Mouse (Mus musculus) heart, embryonic 12.5 days (tissue): ENCODE data around the gene Kcnc4. TPM values are rescaled to one million over a fixed set of nuclear protein-coding genes. Genes with fewer than 3 reads are reported as not detected.

ENCODE experiments used
- ATAC-seq: fragments of 200-750 bp; cut with Nextera tagmentation; 2 replicates; pipeline ENCODE4 v1.8.0; 2017; ENCODE audit warnings: moderate TSS enrichment, moderate library complexity; ENCODE audit not compliant: insufficient number of reproducible peaks, low FRiP score
- H3K27ac ChIP-seq: fragments of 300-500 bp; sonication (generic); 2 replicates; pipeline ENCODE4 v1.5.1; 2016; ENCODE audit warnings: mild to moderate bottlenecking, moderate library complexity; ENCODE audit not compliant: poor library complexity, severe bottlenecking
- H3K27me3 ChIP-seq: fragments of 300-500 bp; sonication (generic); replicated peaks from 2 replicates; pipeline ENCODE4 v1.6.1; 2016; ENCODE audit warnings: mild to moderate bottlenecking, moderate library complexity
- H3K36me3 ChIP-seq: fragments of 300-500 bp; sonication (generic); 2 replicates; pipeline ENCODE4 v1.6.1; 2016; ENCODE audit warnings: mild to moderate bottlenecking, moderate library complexity
- H3K4me1 ChIP-seq: fragments of 300-500 bp; sonication (generic); replicated peaks from 2 replicates; pipeline ENCODE4 v1.6.1; 2016; ENCODE audit warnings: mild to moderate bottlenecking
- H3K4me2 ChIP-seq: fragments of 300-500 bp; sonication (generic); 2 replicates; pipeline ENCODE4 v1.6.1; 2016; ENCODE audit warnings: mild to moderate bottlenecking, moderate library complexity
- H3K4me3 ChIP-seq: fragments of 300-500 bp; sonication (generic); 2 replicates; pipeline ENCODE4 v1.5.1; 2016; ENCODE audit warnings: mild to moderate bottlenecking
- H3K9ac ChIP-seq: fragments of 300-500 bp; sonication (generic); 2 replicates; pipeline ENCODE4 v1.6.1; 2016; ENCODE audit warnings: mild to moderate bottlenecking, moderate library complexity
- H3K9me3 ChIP-seq: fragments of 300-500 bp; sonication (generic); replicated peaks from 2 replicates; pipeline ENCODE4 v1.6.1; 2016; ENCODE audit warnings: mild to moderate bottlenecking, moderate library complexity
- WGBS: fragments of 180-500 bp; shearing (Covaris S2); methylation state at CpG from one replicate; pipeline ENCODE4 v1.1.7; 2016; 5-methylcytosine and 5-hydroxymethylcytosine counted together
- polyA plus RNA-seq: library from polyadenylated mRNA; unstranded; fragments of >200 nt; fragmentation: Nextera tagmentation; extraction: Ambion mirVana; gene quantifications from 2 replicates; pipeline ENCODE4 v1.2.1, GENCODE M21; 2016

Gene Kcnc4
- polyA plus RNA-seq, 1 experiment from 2014 or later = 0.15 TPM

DNA sequence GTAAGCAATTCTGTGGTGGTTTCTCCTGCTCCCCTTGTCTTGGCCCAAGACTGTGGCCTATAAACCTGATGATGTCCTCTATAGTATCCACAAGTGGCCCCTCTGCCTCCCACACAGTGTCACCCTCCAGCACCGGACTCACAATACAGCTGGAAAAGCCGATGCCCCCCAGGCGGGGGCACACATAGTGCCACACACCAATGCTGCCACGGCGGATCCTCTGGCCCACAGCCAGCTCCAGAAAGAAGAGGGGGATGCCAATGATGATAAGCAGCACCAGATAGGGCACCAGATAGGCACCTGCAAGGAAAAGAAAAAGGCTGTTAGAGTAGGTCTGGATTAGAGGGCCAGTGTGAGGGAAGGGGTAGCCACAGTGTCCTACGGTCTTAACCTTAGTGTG is 36.2 kb upstream of the Kcnc4 start:
- no peak overlapping the region for H3K4me3 ChIP-seq
- H3K27me3 ChIP-seq = no peaks in the 10 kb centered on the region
- no peak overlapping the region for H3K9ac ChIP-seq
- peaks cover 26% of the 10 kb centered on the region for H3K4me1 ChIP-seq
- peaks cover 20% of the 10 kb centered on the region for H3K36me3 ChIP-seq
- ATAC-seq = no peak
- no peak overlapping the region for H3K27ac ChIP-seq
- peaks cover 18% of the 10 kb centered on the region for H3K9me3 ChIP-seq
- H3K4me2 ChIP-seq = no peak overlapping the region
- 82% methylated on average over 6 of the region's 6 CpGs for WGBS

DNA sequence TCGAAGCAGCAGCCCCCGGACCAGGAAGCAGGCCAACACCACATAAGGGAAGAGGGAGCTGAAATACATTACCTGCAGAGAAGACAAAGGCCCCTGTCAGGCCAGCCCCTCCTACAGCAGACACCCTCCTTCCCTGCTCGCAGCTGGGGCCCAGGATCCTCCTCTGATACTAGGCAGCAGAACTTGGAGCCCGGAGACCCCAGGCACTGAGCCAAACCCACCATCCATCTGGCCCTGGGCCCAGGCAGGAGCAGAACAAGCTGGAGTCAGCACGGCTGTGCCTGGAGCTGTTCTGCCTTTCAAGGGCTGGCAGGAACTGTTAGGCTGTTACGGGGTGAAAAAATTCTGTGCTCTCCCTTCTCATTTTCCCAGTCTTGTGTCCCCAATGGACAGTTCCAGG is 32.1 kb upstream of the Kcnc4 start:
- Histone ChIP-seq H3K4me3 (no peak overlapping the region), H3K27ac (peak overlapping the region; percentile 49; the same call in 1 of the 2 replicates), H3K27me3 (0 out of 2 replicates have a peak, but pooled peaks cover 3% of the 10 kb centered on the region), H3K9ac (0 out of 2 replicates have a peak overlapping the region, but pooled peaks have one; percentile 2), H3K4me1 (peaks cover 37% of the 10 kb centered on the region), H3K4me2 (no peak overlapping the region), H3K9me3 (no peaks in the 10 kb centered on the region), H3K36me3 (no peaks in the 10 kb centered on the region)
- ATAC-seq = peak; percentile 75
- 28% methylated on average over 6 of the region's 6 CpGs for WGBS

GRCm38 (mm10) chr3:107488637-107489036 is 29.3 kb upstream of the Kcnc4 start:
- Histone ChIP-seq H3K36me3 (no peaks in the 10 kb centered on the region), H3K9ac (no peak overlapping the region), H3K4me2 (no peak overlapping the region), H3K9me3 (no peaks in the 10 kb centered on the region), H3K27ac (no peak overlapping the region), H3K4me1 (peaks cover 47% of the 10 kb centered on the region), H3K4me3 (no peak overlapping the region), H3K27me3 (0 out of 2 replicates have a peak, but pooled peaks cover 5% of the 10 kb centered on the region)
- WGBS = 25% methylated on average over 4 of the region's 4 CpGs
- 0 out of 2 replicates have a peak, but pooled peaks have one; percentile 23 for ATAC-seq

DNA sequence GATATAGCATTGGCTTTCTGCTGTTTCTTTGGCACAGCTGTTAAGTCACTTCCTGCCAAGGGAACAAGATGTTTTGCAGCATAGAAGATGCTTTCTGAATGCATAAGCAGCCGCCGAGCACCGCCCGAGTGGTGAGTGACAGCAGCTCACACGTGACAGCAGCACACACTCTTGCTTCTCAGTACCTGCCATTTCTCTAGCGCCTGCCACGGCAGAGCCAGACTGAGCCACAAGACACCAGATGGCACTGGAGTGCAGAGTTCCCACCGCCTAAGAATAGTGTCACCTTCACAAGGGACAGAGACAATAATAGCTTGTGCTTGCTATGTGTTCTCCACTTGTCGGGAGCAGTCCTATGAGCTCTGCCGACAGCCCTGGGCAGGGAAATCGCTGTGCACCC is 23.9 kb upstream of the Kcnc4 start:
- peak; percentile 72 for ATAC-seq
- no peak overlapping the region; the same call in 1 of the 2 replicates for H3K27ac ChIP-seq
- no peak overlapping the region for H3K4me2 ChIP-seq

DNA sequence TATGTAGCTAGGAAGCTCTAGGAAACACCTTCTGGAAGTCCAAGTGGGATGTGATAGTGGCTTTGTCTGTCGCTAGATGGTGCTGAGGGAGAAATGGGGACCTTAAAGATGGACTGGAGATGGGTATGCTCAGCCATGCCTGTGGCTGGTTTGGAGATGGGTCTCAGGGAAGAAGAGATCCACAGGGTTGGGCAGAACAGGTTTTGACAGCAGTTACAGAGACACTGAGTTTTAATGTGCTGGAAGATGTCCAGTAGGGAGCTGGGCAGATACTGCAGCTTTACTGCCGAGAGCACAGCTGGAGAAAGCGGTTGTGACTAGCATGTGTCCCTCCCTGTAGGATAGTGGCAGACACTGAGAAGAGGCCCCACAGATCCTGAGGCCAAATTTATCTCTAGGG is 21.3 kb upstream of the Kcnc4 start:
- WGBS = 41% methylated on average over 3 of the region's 3 CpGs
- H3K4me1 ChIP-seq = peaks cover 15% of the 10 kb centered on the region
- no peaks in the 10 kb centered on the region for H3K36me3 ChIP-seq
- no peak overlapping the region for H3K27ac ChIP-seq
- H3K9ac ChIP-seq = no peak overlapping the region
- no peak for ATAC-seq
- no peak overlapping the region for H3K4me3 ChIP-seq
- H3K9me3 ChIP-seq = no peaks in the 10 kb centered on the region
- H3K4me2 ChIP-seq = no peak overlapping the region
- H3K27me3 ChIP-seq = no peaks in the 10 kb centered on the region

More for the DNA sequence above, 23.9 kb upstream of the Kcnc4 start:
- Histone ChIP-seq H3K9ac (no peak overlapping the region), H3K4me1 (peaks cover 15% of the 10 kb centered on the region), H3K27me3 (0 out of 2 replicates have a peak, but pooled peaks cover 5% of the 10 kb centered on the region), H3K9me3 (no peaks in the 10 kb centered on the region), H3K36me3 (no peaks in the 10 kb centered on the region), H3K4me3 (no peak overlapping the region)
- WGBS = 30% methylated on average over 11 of the region's 11 CpGs

DNA sequence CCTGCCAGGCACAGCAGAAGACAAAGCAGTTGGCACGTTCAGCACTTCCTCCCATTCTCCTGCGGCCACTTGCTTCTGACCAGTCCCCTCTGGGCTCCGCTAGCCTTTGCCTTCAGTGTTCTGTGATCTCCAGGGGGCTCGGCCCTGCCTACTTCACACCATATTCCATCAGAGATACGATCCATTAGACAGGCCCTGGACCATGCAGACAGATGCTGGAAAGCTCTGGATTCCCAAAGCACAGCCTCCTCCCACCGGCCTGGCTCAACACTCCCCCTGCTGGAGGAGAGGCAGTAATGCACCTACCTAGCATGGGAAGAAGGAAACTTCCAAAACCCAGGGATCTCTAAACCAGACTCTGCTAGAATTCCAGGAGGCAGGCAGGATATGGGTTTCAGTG is 12.8 kb upstream of the Kcnc4 start:
- ATAC-seq = no peak
- no peaks in the 10 kb centered on the region for H3K36me3 ChIP-seq
- H3K4me3 ChIP-seq = no peak overlapping the region
- H3K27ac ChIP-seq = no peak overlapping the region
- 31% methylated on average over 6 of the region's 6 CpGs for WGBS
- no peaks in the 10 kb centered on the region for H3K4me1 ChIP-seq
- no peaks in the 10 kb centered on the region for H3K9me3 ChIP-seq
- H3K9ac ChIP-seq = no peak overlapping the region
- no peak overlapping the region for H3K4me2 ChIP-seq
- peaks cover 25% of the 10 kb centered on the region for H3K27me3 ChIP-seq

DNA sequence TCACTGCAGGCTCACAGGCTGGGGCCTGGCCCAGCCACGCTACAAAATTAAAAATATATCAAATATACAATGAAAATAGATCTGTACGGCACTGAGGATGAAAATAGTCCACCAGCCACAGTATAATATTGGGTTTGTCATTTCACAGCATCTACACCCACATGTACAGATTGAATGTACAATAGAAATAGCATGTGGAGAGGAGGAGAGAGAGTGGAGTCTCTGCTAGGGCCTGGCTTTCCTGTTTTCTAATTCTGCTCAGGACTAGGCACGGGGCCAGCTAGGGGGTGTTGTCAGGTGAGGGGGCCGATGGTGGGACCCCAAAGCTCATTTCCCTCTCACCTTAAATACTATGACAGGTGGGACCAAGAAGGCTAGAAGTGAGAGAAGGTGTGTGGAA is 9.7 kb upstream of the Kcnc4 start:
- Histone ChIP-seq H3K4me3 (no peak overlapping the region), H3K9me3 (no peaks in the 10 kb centered on the region), H3K9ac (no peak overlapping the region), H3K27ac (no peak overlapping the region), H3K4me2 (no peak overlapping the region), H3K27me3 (peaks cover 49% of the 10 kb centered on the region), H3K36me3 (no peaks in the 10 kb centered on the region), H3K4me1 (no peaks in the 10 kb centered on the region)
- WGBS = 69% methylated on average over 4 of the region's 4 CpGs
- ATAC-seq = no peak

- H3K4me2 ChIP-seq = no peak overlapping the region
- no peak overlapping the region for H3K27ac ChIP-seq
- H3K9ac ChIP-seq = no peak overlapping the region
- ATAC-seq = no peak
- WGBS = 82% methylated on average over 11 of the region's 11 CpGs
- no peaks in the 10 kb centered on the region for H3K36me3 ChIP-seq
- H3K27me3 ChIP-seq = peaks cover 59% of the 10 kb centered on the region
- no peak overlapping the region for H3K4me3 ChIP-seq
- H3K4me1 ChIP-seq = no peaks in the 10 kb centered on the region
- no peaks in the 10 kb centered on the region for H3K9me3 ChIP-seq
These were observed 8.8 kb upstream of the Kcnc4 start for GRCm38 (mm10) chr3:107468106-107468505.

DNA sequence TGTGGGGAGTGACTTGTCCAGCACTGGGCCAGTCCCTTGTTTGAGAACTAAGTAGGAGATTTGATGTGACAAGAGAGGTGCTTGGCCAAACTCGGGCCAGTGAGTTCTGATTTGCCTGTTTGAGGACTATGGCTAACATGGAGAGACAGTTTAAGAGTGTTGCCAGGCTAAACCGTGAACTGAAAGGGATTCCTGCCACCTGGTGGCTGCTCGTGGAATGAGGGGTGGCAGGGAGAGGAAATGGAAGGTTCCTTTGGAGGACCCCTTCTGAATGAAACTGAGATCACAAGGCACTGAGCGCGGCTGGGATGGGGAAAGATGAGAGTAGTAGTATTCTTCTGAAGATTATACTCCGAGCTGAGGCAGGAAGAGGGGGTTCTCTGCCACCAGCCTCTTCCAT is 7.2 kb upstream of the Kcnc4 start:
- H3K9me3 ChIP-seq = no peaks in the 10 kb centered on the region
- no peaks in the 10 kb centered on the region for H3K36me3 ChIP-seq
- no peak overlapping the region for H3K9ac ChIP-seq
- ATAC-seq = no peak
- 7% methylated on average over 6 of the region's 6 CpGs for WGBS
- H3K4me3 ChIP-seq = no peak overlapping the region
- H3K27ac ChIP-seq = no peak overlapping the region
- H3K4me2 ChIP-seq = no peak overlapping the region
- no peaks in the 10 kb centered on the region for H3K4me1 ChIP-seq
- H3K27me3 ChIP-seq = peaks cover 74% of the 10 kb centered on the region

DNA sequence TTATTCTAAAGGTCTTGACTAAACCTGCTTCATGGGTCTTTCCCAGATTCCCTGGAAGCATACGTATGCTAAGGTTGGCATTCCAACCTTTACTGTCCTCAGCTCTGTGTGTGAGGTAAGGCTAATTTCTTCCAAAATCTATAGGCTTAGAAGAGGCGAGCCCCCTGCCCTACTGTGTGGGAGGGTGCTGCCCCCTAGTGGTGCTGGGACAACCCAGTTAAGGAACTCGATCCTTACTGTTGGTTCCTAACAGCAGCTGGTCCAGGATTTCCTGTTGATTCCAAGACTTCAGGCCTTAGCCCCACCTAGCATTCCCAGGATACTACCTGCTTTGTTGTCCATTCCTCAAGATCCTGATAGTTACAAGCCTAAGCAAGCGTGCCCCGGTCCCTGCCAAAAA is 2.8 kb upstream of the Kcnc4 start:
- H3K27me3 ChIP-seq = peaks cover 92% of the 10 kb centered on the region
- no peak for ATAC-seq
- no peak overlapping the region for H3K4me2 ChIP-seq
- H3K9me3 ChIP-seq = no peaks in the 10 kb centered on the region
- no peak overlapping the region for H3K4me3 ChIP-seq
- H3K9ac ChIP-seq = no peak overlapping the region
- WGBS = 16% methylated on average over 5 of the region's 5 CpGs
- no peaks in the 10 kb centered on the region for H3K36me3 ChIP-seq
- H3K4me1 ChIP-seq = peaks cover 20% of the 10 kb centered on the region
- H3K27ac ChIP-seq = no peak overlapping the region

DNA sequence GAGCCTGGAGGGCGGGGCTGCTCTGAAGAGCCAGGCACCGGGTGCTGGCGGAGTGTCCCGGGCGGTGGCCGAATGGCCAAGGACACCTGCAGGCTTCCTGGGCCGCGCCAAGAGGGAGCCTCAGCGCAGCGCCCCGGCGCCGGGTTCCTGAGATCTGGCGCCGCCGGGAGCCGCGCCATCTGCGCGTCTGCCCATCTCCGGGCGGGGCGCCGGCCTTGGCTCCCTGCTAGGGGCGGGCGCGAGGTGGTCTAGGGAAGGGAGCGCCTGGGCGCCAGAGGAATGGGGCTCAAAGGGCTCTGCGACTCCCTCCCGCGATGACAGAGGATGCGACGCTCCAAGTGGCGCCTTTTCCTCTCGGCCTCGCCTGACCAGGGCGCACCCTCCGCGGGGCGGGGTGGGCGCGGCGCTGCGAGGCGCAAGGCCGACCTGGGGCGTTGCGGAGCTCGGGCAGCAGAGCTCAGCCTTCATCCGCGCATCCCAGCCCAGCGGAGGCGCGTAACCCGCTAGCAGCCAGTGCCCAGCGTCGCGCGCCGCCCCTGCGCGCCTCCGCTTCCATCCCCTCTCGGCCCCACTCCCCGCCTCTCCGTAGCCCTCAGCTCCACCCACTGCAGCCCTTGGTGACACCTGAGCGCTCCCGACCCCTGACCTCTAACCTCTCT is 550 bp upstream of the Kcnc4 start:
- H3K4me1 ChIP-seq = peaks cover 20% of the 10 kb centered on the region
- H3K27ac ChIP-seq = no peak overlapping the region
- no peaks in the 10 kb centered on the region for H3K36me3 ChIP-seq
- ATAC-seq = peak; percentile 18; the same call in 1 of the 2 replicates
- H3K9ac ChIP-seq = peak overlapping the region; percentile 49
- no peaks in the 10 kb centered on the region for H3K9me3 ChIP-seq
- H3K4me2 ChIP-seq = peak overlapping the region; percentile 98
- under 1% methylated on average over 66 of the region's 69 CpGs for WGBS
- peak overlapping the region; percentile 60 for H3K4me3 ChIP-seq
- peaks cover 99% of the 10 kb centered on the region for H3K27me3 ChIP-seq
